In the genomic region with DNA sequence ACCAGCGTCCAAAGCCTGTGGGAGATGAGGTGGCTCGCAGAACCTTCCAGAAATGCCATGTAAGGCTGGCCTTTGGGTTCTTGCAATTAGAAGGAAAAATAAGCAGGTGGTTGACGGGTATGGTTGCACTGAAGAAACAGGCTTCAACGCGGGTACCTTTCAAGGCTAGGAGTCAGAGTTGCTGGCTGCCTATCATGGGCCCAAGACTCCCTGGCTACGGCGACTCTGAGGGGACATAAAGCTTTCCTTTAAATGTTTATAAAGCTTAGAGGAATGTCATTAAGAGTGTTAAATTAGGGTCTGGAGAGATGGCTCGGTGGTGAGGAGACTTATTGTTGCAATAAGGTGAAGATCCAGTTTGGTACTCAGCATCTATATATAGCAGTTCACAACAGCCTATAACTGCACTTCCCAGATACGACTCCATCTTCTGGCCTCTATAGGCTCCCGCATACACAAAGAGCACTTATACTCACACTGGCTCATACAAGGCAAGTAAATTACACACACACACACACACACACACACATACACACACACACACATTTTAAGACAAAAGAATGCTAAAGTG, we compare ENCODE assay signal across 8 mouse cellular contexts. TPM values are rescaled to one million over a fixed set of nuclear protein-coding genes. Genes with fewer than 3 reads are reported as not detected.
DNase-seq lines count a peak whose midpoint lies in the region; ATAC-seq and TF ChIP-seq lines count a peak whose summit lies in the region.

No protein-coding gene starts in this region.

- no peaks in the 10 kb centered on the region for H3K79me2 ChIP-seq in heart, adult 2 months (replicated peaks; ENCODE audit: control insufficient read depth, insufficient read depth, low read length)

- H3K36me3 ChIP-seq in heart, adult 2 months (ENCODE audit: control insufficient read depth, insufficient read depth, low read length): no peaks in the 10 kb centered on the region
- H3K36me3 ChIP-seq in limb, embryonic 10.5 days: no peaks in the 10 kb centered on the region
- H3K36me3 ChIP-seq in neural tube, embryonic 13.5 days: no peaks in the 10 kb centered on the region

- no peaks in the 10 kb centered on the region for H3K9me3 ChIP-seq in limb, embryonic 10.5 days (replicated peaks)
- no peaks in the 10 kb centered on the region for H3K9me3 ChIP-seq in neural tube, embryonic 13.5 days

- peak; percentile 71 for ATAC-seq in neural tube, embryonic 13.5 days (ENCODE audit: low read depth)

- no peak for DNase-seq in heart, adult 2 months
- no peak for DNase-seq in heart, postnatal 14 days
- peak; percentile 7 for DNase-seq in urinary bladder, postnatal 25 days (ENCODE audit: low spot score)
- no peak for DNase-seq in urinary bladder, postnatal 14 days (ENCODE audit: low spot score)
- no peak for DNase-seq in limb, embryonic 10.5 days (ENCODE audit: low spot score)
- no peak for DNase-seq in spleen, postnatal 10 days (ENCODE audit: low spot score in 2 of 2)
- DNase-seq in gastrocnemius, postnatal 25 days: no peak

- intact Hi-C loops in heart, adult 2 months (cut with DNase I): loop anchor here (1.0 to 5.0 kb wide), 4 partner anchors 77 to 280 kb away; a partner anchor contains a TSS
- intact Hi-C loops in heart, postnatal 14 days (cut with DNase I): loop anchor here (1.0 to 2.0 kb wide), 3 partner anchors 76 to 280 kb away; a partner anchor contains a TSS

- H3K4me2 ChIP-seq in neural tube, embryonic 13.5 days: peak overlapping the region; percentile 60

- no peaks in the 10 kb centered on the region for H3K27me3 ChIP-seq in heart, adult 2 months (ENCODE audit: control insufficient read depth, insufficient read depth, low read length)
- no peaks in the 10 kb centered on the region for H3K27me3 ChIP-seq in limb, embryonic 10.5 days (ENCODE audit: low read depth, poor library complexity, severe bottlenecking)
- peaks cover 7% of the 10 kb centered on the region; the same call in 1 of the 2 replicates for H3K27me3 ChIP-seq in neural tube, embryonic 13.5 days

- H3K27ac ChIP-seq in heart, adult 2 months: peak overlapping the region; percentile 64
- H3K27ac ChIP-seq in limb, embryonic 10.5 days: peak overlapping the region; percentile 84
- 0 out of 2 replicates have a peak overlapping the region, but pooled peaks have one; percentile 52 for H3K27ac ChIP-seq in neural tube, embryonic 13.5 days (replicated peaks)

- peaks cover 2% of the 10 kb centered on the region; the same call in 1 of the 2 replicates for H3K4me1 ChIP-seq in heart, adult 2 months (ENCODE audit: control insufficient read depth, insufficient read depth, low read length)
- H3K4me1 ChIP-seq in limb, embryonic 10.5 days: peaks cover 8% of the 10 kb centered on the region
- peaks cover 3% of the 10 kb centered on the region; the same call in 1 of the 2 replicates for H3K4me1 ChIP-seq in neural tube, embryonic 13.5 days (replicated peaks)

- TF ChIP-seq EP300 in heart, adult 2 months (IDR thresholded peaks at IDR 0.05; ENCODE audit: insufficient read depth, low read depth, low read length): no peak

- 28% methylated on average over 10 of the region's 10 CpGs for WGBS in heart, adult 2 months
- WGBS in limb, embryonic 10.5 days: 45% methylated on average over 10 of the region's 10 CpGs
- 37% methylated on average over 10 of the region's 10 CpGs for WGBS in neural tube, embryonic 13.5 days

- H3K4me3 ChIP-seq in heart, adult 2 months: peak overlapping the region; percentile 34
- H3K4me3 ChIP-seq in limb, embryonic 10.5 days: peak overlapping the region; percentile 46
- peak overlapping the region; percentile 33 for H3K4me3 ChIP-seq in neural tube, embryonic 13.5 days

- peak overlapping the region; percentile 51 for H3K9ac ChIP-seq in heart, adult 2 months (ENCODE audit: low read depth, low read length)
- H3K9ac ChIP-seq in neural tube, embryonic 13.5 days: peak overlapping the region; percentile 65

- no peak; the same call in 1 of the 2 replicates for TF ChIP-seq CTCF in heart, adult 2 months (IDR thresholded peaks at IDR 0.05)

- TF ChIP-seq POLR2A in heart, adult 2 months (IDR thresholded peaks at IDR 0.05; ENCODE audit: insufficient read depth, low read depth, low read length): no peak

RNA-seq across cellular contexts. Expression of a gene that starts 21.9 kb away (rescaled TPM):
- total RNA-seq in heart, adult 2 months (2021): not detected
- polyA plus RNA-seq in heart, adult 2 months (2012; rRNA removed): not detected in 2 replicates
- not detected for total RNA-seq in heart, postnatal 14 days (2021)
- polyA plus RNA-seq in limb, embryonic 10.5 days (2016; fragmentation: Nextera tagmentation; extraction: Ambion mirVana): not detected in 2 replicates
- polyA plus RNA-seq in neural tube, embryonic 13.5 days (2015; fragmentation: Nextera tagmentation; extraction: Ambion mirVana): not detected in 2 replicates
- total RNA-seq in gastrocnemius, postnatal 25 days (2021): not detected
